Mouse (Mus musculus): ENCODE measurements at regions not wholly inside any gene's neighbourhood (a gene's known extent, or its start where the extent isn't known, plus 50 kb on each side); places are given as distances from the start of the nearest gene placed in this dataset.
A peak's percentile ranks its signal among the peaks of the same experiment; 100 is the strongest.

DNA sequence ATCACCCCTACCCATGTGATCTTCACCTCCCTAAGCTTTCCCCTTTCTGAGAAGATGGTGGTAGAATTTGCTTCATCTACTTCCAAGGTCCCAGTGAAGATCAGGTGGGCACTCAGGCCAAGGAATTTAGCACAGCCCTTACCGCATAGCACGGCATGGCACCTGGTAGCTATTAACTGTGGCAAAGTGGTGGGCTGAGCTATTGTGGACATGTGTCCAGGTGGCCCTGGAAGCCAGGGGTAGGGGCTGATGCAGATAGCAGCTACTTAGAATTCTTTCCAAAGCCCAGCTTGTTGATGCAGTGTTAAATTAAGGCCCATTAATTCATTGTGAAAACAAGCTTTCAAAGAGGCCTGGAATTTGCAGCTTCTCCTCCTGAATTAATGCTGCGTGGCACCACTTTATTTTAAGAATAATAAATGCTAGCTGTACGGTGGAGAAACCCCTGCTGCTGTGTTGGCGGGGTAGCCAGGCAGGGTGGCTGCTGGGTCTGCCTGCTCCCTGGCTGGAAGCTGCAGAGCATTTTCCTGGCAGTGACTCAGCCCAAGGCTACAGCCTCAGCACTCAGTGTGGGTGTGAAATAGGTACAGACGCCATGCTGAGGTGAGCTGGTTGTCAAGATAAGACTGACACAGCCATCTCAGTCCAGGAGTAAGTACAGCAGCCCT, 208.4 kb upstream of the Wscd1 start:
- Histone ChIP-seq H3K27ac (ENCODE audit: insufficient read depth, low read depth, low read length) (no peak overlapping the region), H3K4me3 (ENCODE audit: insufficient read depth, low read length) (no peak overlapping the region), H3K4me1 (ENCODE audit: control insufficient read depth, insufficient read depth, low read length) (no peaks in the 10 kb centered on the region)
- no peak for TF ChIP-seq POLR2A (IDR thresholded peaks at IDR 0.05; ENCODE audit: borderline replicate concordance, low read depth, low read length)
- no peak for TF ChIP-seq CTCF (IDR thresholded peaks at IDR 0.05; ENCODE audit: low read depth, low read length)

- 0 out of 2 replicates have a peak, but pooled peaks have one; percentile 13 for TF ChIP-seq CTCF (IDR thresholded peaks at IDR 0.05; ENCODE audit: low read depth, low read length)
- TF ChIP-seq POLR2A (IDR thresholded peaks at IDR 0.05; ENCODE audit: borderline replicate concordance, low read depth, low read length), result no peak
- Histone ChIP-seq H3K4me1 (ENCODE audit: control insufficient read depth, insufficient read depth, low read length) (no peaks in the 10 kb centered on the region), H3K27ac (ENCODE audit: insufficient read depth, low read depth, low read length) (no peak overlapping the region), H3K4me3 (ENCODE audit: insufficient read depth, low read length) (no peak overlapping the region)
These were observed 192.3 kb upstream of the Wscd1 start for GRCm38 (mm10) chr11:71557412-71557811.

- TF ChIP-seq CTCF (IDR thresholded peaks at IDR 0.05; ENCODE audit: low read depth, low read length) (no peak), POLR2A (IDR thresholded peaks at IDR 0.05; ENCODE audit: borderline replicate concordance, low read depth, low read length) (no peak)
These were observed 184.9 kb upstream of the Wscd1 start for GRCm38 (mm10) chr11:71564831-71565230.

GRCm38 (mm10) chr11:71576801-71577200, 172.9 kb upstream of the Wscd1 start:
- H3K4me1 ChIP-seq (ENCODE audit: control insufficient read depth, insufficient read depth, low read length), result no peaks in the 10 kb centered on the region
- no peak overlapping the region for H3K4me3 ChIP-seq (ENCODE audit: insufficient read depth, low read length)
- no peak overlapping the region for H3K27ac ChIP-seq (ENCODE audit: insufficient read depth, low read depth, low read length)
- TF ChIP-seq CTCF (IDR thresholded peaks at IDR 0.05; ENCODE audit: low read depth, low read length), result no peak
- no peak for TF ChIP-seq POLR2A (IDR thresholded peaks at IDR 0.05; ENCODE audit: borderline replicate concordance, low read depth, low read length)

More at GRCm38 (mm10) chr11:71564831-71565230, 184.9 kb upstream of the Wscd1 start:
- no peak overlapping the region for H3K27ac ChIP-seq (ENCODE audit: insufficient read depth, low read depth, low read length)
- H3K4me1 ChIP-seq (ENCODE audit: control insufficient read depth, insufficient read depth, low read length), result no peaks in the 10 kb centered on the region
- H3K4me3 ChIP-seq (ENCODE audit: insufficient read depth, low read length), result no peak overlapping the region

DNA sequence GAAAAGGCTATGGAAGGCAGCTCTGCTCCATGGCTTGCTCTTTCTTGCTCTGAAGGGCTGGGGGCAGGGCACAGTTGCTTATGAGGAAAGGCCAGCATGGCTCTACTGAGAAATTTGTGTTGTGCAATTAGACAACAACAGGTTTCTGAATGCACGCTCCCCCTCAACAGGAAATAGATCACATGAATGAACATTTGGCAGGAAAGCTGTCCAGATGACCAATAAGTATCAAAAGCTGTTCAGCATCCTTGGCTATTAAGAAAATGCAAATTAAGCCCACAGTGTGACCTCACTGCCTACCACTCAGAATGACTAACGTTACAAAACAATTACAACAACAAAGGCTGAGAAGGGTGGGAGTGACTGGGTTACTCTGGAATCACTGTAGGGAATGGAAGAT, 167.9 kb upstream of the Wscd1 start:
- no peaks in the 10 kb centered on the region for H3K4me1 ChIP-seq (ENCODE audit: control insufficient read depth, insufficient read depth, low read length)
- no peak for TF ChIP-seq POLR2A (IDR thresholded peaks at IDR 0.05; ENCODE audit: borderline replicate concordance, low read depth, low read length)
- no peak for TF ChIP-seq CTCF (IDR thresholded peaks at IDR 0.05; ENCODE audit: low read depth, low read length)
- H3K27ac ChIP-seq (ENCODE audit: insufficient read depth, low read depth, low read length), result no peak overlapping the region
- no peak overlapping the region for H3K4me3 ChIP-seq (ENCODE audit: insufficient read depth, low read length)

DNA sequence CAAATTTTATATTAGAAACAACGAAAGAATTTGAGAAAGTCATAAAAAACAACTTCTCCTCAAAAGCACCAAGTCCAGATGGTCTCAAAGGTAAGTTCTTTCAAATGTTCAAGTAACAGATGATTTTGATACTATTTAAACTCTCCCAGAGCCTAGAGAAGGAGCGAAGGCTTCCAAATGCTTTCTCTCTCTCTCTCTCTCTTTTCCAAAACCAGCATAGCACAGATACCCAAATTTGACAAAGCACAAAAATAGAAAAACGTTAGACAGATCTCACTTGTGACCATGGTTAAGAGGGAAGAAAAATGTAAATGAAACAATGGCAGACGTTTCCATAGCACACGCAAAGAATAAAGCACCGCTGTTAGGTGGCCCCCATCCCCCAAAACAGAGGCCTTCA, 158.7 kb upstream of the Wscd1 start:
- Histone ChIP-seq H3K27ac (ENCODE audit: insufficient read depth, low read depth, low read length) (no peak overlapping the region), H3K4me3 (ENCODE audit: insufficient read depth, low read length) (no peak overlapping the region), H3K4me1 (ENCODE audit: control insufficient read depth, insufficient read depth, low read length) (no peaks in the 10 kb centered on the region)
- TF ChIP-seq POLR2A (IDR thresholded peaks at IDR 0.05; ENCODE audit: borderline replicate concordance, low read depth, low read length) (no peak), CTCF (IDR thresholded peaks at IDR 0.05; ENCODE audit: low read depth, low read length) (no peak)

DNA sequence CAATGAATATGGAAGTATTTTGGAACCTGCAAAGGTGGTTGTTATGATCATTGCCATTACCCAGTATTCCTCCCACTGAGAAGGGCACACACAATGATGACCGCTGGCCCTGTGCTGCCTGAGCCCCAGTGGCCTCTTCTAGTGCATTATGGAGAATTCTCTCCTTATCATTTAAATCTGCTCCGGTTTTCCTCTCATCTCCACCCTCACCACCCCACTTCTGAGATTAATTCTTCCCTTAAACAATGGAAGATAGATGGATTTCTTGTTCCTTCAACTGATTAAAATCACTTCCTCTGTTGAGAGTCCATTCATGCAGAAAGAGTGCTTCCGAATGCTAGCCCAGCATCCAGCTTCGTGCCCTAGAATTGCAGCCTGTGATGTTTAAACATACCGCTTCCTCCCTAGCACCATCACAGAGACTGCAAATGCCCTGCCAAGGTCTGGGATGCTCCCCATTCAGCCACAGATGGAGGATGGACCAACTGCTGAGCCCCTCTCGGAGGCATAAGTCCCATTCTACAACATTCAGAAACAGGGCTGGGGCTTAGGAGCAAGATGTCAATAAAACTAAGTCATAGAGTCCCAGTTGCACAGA, 155.4 kb upstream of the Wscd1 start:
- TF ChIP-seq CTCF (IDR thresholded peaks at IDR 0.05; ENCODE audit: low read depth, low read length), result no peak
- H3K4me3 ChIP-seq (ENCODE audit: insufficient read depth, low read length), result no peak overlapping the region
- H3K27ac ChIP-seq (ENCODE audit: insufficient read depth, low read depth, low read length), result no peak overlapping the region
- H3K4me1 ChIP-seq (ENCODE audit: control insufficient read depth, insufficient read depth, low read length), result no peaks in the 10 kb centered on the region

GRCm38 (mm10) chr11:71597709-71598108, 152.0 kb upstream of the Wscd1 start:
- H3K4me1 ChIP-seq (ENCODE audit: control insufficient read depth, insufficient read depth, low read length), result no peaks in the 10 kb centered on the region
- no peak for TF ChIP-seq CTCF (IDR thresholded peaks at IDR 0.05; ENCODE audit: low read depth, low read length)
- no peak for TF ChIP-seq POLR2A (IDR thresholded peaks at IDR 0.05; ENCODE audit: borderline replicate concordance, low read depth, low read length)
- no peak overlapping the region for H3K4me3 ChIP-seq (ENCODE audit: insufficient read depth, low read length)
- no peak overlapping the region for H3K27ac ChIP-seq (ENCODE audit: insufficient read depth, low read depth, low read length)

GRCm38 (mm10) chr11:71610782-71611181, 138.9 kb upstream of the Wscd1 start:
- TF ChIP-seq POLR2A (IDR thresholded peaks at IDR 0.05; ENCODE audit: borderline replicate concordance, low read depth, low read length), result no peak
- no peak for TF ChIP-seq CTCF (IDR thresholded peaks at IDR 0.05; ENCODE audit: low read depth, low read length)
- H3K4me3 ChIP-seq (ENCODE audit: insufficient read depth, low read length), result no peak overlapping the region
- no peaks in the 10 kb centered on the region for H3K4me1 ChIP-seq (ENCODE audit: control insufficient read depth, insufficient read depth, low read length)
- no peak overlapping the region for H3K27ac ChIP-seq (ENCODE audit: insufficient read depth, low read depth, low read length)

DNA sequence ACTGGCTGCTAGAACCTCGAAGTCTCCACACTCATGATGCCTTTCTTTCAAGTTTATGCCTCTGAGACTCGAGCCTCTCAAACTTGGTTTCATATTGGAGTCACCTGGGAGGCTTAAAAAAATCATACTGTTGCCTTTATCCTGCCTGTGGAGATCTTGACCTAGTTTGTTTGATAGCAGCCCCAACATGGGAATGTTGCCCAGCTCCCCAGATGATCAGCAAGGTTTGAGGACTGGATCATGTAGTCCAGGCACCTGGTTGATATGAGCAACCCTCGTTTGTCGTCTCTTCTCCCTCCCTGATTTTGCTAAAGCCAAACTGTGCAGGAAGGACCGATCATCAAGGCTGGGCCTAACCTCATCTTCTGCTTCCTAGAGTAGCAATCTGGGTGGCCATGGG, 134.2 kb upstream of the Wscd1 start:
- no peak overlapping the region for H3K4me3 ChIP-seq (ENCODE audit: insufficient read depth, low read length)
- H3K27ac ChIP-seq (ENCODE audit: insufficient read depth, low read depth, low read length), result no peak overlapping the region
- TF ChIP-seq POLR2A (IDR thresholded peaks at IDR 0.05; ENCODE audit: borderline replicate concordance, low read depth, low read length) (no peak), CTCF (IDR thresholded peaks at IDR 0.05; ENCODE audit: low read depth, low read length) (no peak)
- no peaks in the 10 kb centered on the region for H3K4me1 ChIP-seq (ENCODE audit: control insufficient read depth, insufficient read depth, low read length)
